Mouse (Mus musculus) thymus, adult 2 months (tissue): ENCODE measurements around the gene Ccdc15. TPM values are rescaled to one million over a fixed set of nuclear protein-coding genes. Genes with fewer than 3 reads are reported as not detected.

Experiments
- DNase-seq: peaks from one replicate; pipeline ENCODE4 v3.0.0; 2021
- H3K27ac ChIP-seq: fragments of 200-500 bp; 2 replicates; pipeline ENCODE4 v1.5.1; 2012; ENCODE audit warnings: low read length, control low read depth; ENCODE audit not compliant: control insufficient read depth, insufficient read depth
- H3K27me3 ChIP-seq: fragments of 200-500 bp; 2 replicates; pipeline ENCODE4 v1.6.1; 2012; ENCODE audit warnings: mild to moderate bottlenecking, low read length, moderate library complexity, mixed read lengths; ENCODE audit not compliant: control insufficient read depth, insufficient read depth
- H3K36me3 ChIP-seq: fragments of 200-500 bp; 2 replicates; pipeline ENCODE4 v1.6.1; 2012; ENCODE audit warnings: mild to moderate bottlenecking, low read length, moderate library complexity; ENCODE audit not compliant: control insufficient read depth, insufficient read depth
- H3K4me1 ChIP-seq: fragments of 200-500 bp; replicated peaks from 2 replicates; pipeline ENCODE4 v1.6.1; 2012; ENCODE audit warnings: low read length; ENCODE audit not compliant: control insufficient read depth, insufficient read depth
- H3K4me3 ChIP-seq: fragments of 200-500 bp; 2 replicates; pipeline ENCODE4 v1.5.1; 2012; ENCODE audit warnings: mild to moderate bottlenecking, low read length, control low read depth, moderate library complexity; ENCODE audit not compliant: control insufficient read depth, insufficient read depth
- CTCF ChIP-seq: fragments of 200-500 bp; IDR thresholded peaks from 2 replicates; pipeline ENCODE4 v1.5.1; 2012; ENCODE audit warnings: mild to moderate bottlenecking, control low read depth, low read length, moderate library complexity, borderline replicate concordance; ENCODE audit not compliant: control insufficient read depth, poor library complexity, insufficient read depth; ENCODE audit errors: extremely low read depth
- POLR2A ChIP-seq: fragments of 200-500 bp; IDR thresholded peaks from 2 replicates; pipeline ENCODE4 v1.6.1; 2012; ENCODE audit warnings: mild to moderate bottlenecking, low read length, control low read depth, moderate library complexity; ENCODE audit not compliant: control insufficient read depth, poor library complexity, insufficient read depth; ENCODE audit errors: extremely low read depth
- WGBS: fragments of 180-500 bp; shearing (Covaris S2); methylation state at CpG from one replicate; pipeline ENCODE4 v1.1.7; 2018; 5-methylcytosine and 5-hydroxymethylcytosine counted together
- polyA plus RNA-seq: library from polyadenylated mRNA; depleted of rRNA; stranded (reverse); fragments of >200 nt; gene quantifications from 2 replicates; pipeline ENCODE4 v1.2.3, GENCODE M21; 2012; rRNA removed

Ccdc15 gene
- polyA plus RNA-seq, 1 experiment, result 6.2 TPM

DNA sequence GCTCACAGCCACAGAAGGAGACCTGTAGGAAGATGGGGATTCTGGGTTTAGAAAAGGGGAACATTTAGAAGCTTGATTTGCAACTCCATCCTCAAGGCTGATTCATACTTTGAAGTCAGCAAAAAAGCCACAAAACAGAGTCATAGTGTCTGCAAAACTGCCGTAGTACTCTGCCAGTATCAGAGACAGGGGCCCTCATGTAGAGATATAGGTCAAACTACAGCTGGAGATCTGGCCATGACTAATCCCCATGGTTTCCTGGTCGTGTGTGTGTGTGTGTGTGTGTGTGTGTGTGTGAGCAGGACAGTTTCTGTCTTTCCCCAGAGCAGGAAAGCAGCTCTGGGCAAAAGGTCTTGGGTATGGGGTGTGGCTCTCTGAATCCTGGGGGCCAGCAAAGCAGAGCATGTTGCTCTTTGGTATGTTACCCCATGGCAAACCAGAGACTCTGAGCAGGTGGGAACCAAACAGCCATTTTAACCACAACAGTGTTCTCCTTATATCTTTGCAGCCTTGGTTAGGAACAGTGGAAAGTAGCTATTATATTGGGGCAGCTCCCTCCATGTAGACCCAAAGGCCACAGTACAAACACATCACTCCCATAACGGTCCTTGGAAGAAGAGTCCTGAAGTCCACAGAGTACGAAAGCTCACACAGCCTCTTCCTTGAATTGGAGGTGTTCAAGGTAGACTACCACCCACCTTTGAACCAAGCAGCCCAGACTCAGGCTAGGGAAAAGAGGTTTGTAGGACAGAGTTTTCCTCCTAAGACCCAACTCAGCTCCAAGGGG lies 112.1 kb downstream of the Ccdc15 start:
- Histone ChIP-seq H3K36me3 (no peaks in the 10 kb centered on the region; the same call in 1 of the 2 replicates), H3K27me3 (no peaks in the 10 kb centered on the region), H3K4me1 (peaks cover 85% of the 10 kb centered on the region), H3K27ac (peak overlapping the region; percentile 85), H3K4me3 (no peak overlapping the region)
- WGBS, result 39% methylated on average over 4 of the region's 4 CpGs
- TF ChIP-seq POLR2A (no peak), CTCF (no peak)
- peak; percentile 60 for DNase-seq

DNA sequence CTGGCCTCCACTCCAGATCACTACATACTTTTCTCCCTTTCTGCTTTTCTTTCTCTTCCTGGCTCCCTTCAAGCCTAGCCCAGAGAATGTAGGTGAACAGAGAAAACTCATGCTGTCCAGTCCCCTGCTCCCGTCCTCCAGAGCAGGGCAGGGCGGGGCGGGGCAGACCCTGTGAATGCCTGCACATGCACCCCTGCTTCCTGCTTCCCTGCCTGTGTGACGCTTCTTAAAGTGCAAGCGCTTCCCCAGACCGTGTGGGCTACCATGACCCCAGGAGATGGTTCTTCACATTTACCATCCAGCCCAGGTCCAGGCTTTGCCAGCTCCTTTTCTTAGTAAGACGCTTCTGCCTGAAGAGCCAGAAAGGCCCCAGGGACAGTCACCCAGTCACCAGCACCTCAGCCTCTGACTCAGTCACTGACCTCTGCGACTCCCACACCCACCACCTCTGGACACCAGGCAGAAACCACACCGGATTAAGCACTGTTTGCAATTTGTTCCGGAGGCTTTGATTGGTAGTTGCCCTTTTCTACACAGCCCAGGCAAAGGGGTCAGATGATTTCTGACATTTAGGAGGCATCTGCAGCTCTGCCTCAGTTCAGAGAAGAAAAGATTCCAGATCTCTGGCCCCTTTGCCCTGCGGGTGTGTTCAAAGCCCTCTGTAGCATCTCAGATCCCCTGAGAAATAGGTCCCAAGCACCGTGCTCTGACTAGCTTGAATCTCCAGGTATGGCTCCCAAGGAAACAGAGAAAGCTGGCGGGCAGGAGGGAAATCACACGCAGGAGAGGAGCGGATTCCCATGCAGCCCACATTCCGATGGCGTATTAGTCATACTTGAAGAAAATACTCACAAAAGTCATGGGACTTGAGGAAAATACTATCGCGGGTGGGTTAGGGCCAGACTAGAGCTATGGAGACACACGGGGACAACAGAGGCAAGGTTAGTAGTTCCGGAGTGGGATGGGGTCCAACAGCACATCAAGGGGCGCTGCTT lies 115.7 kb downstream of the Ccdc15 start:
- H3K27me3 ChIP-seq, result no peaks in the 10 kb centered on the region
- peak; percentile 49 for DNase-seq
- no peak overlapping the region for H3K4me3 ChIP-seq
- peaks cover 73% of the 10 kb centered on the region for H3K4me1 ChIP-seq
- 70% methylated on average over 22 of the region's 22 CpGs for WGBS
- H3K27ac ChIP-seq, result peak overlapping the region; percentile 98
- TF ChIP-seq CTCF (0 out of 2 replicates have a peak, but pooled peaks have one; percentile 23), POLR2A (no peak)
- no peaks in the 10 kb centered on the region for H3K36me3 ChIP-seq

DNA sequence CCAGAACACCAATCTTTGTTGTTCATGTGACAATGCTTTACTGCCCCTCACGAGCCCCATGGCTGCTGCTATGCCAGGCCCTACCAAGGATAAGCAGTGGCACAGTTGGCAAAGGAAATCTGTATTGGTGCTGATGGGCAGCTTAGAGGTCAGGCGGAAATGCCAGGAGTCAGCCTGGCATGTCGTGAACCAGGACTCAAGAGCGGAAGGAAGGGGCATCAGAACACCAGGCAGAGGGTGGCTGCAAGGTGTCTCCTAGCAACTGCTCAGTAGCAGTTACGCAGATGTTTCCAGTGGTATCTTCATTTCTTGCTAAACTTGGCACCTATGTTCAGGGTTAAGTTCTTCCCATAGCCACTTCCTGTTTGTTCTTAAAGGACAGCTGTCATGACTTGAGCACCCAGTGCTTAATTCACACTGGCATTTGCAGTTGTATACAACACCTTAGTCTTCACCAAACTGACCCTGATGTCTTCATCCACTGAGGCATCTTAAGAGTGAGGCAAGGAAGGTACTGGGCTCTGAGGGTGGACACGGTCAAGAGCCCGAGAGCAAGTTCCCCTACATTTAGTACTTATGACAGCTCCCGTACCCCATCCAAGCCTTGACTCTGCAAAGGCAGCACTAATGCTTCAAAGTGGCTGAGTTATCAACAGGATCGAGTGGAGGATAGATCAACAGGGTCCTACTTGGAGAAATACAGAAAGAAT lies 117.6 kb downstream of the Ccdc15 start:
- TF ChIP-seq CTCF, result no peak
- TF ChIP-seq POLR2A, result peak; percentile 56; the same call in 1 of the 2 replicates
- H3K4me3 ChIP-seq, result peak overlapping the region; percentile 9; the same call in 1 of the 2 replicates
- WGBS, result 33% methylated on average over 9 of the region's 9 CpGs
- H3K36me3 ChIP-seq, result no peaks in the 10 kb centered on the region
- H3K27me3 ChIP-seq, result no peaks in the 10 kb centered on the region
- DNase-seq, result peak; percentile 68
- peak overlapping the region; percentile 98 for H3K27ac ChIP-seq
- peaks cover 56% of the 10 kb centered on the region for H3K4me1 ChIP-seq

DNA sequence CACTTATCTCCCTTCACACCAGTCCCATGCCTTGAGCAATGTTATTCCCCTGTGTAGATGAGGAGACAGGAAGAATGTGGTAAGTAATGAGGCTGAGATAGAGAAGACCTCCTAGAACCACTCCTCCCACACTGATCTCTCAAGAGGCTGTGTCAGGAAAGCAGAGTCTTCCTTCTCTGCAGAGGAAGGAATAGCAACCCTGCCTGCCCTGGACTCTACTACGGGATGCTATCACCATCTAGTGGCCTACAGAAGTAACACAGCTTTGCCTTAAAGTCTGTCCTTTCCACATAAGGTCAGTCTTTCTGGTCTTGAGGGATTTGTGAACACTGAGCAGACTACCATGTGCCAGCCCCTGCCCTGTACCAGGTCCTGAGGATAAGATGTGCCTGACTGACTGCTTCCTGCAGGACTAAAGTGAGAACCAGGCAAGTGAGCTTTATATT lies 118.3 kb downstream of the Ccdc15 start:
- no peaks in the 10 kb centered on the region for H3K36me3 ChIP-seq
- peak overlapping the region; percentile 95 for H3K27ac ChIP-seq
- no peaks in the 10 kb centered on the region for H3K27me3 ChIP-seq
- H3K4me3 ChIP-seq, result no peak overlapping the region
- TF ChIP-seq POLR2A, result no peak
- TF ChIP-seq CTCF, result no peak
- peaks cover 48% of the 10 kb centered on the region for H3K4me1 ChIP-seq
- peak; percentile 74 for DNase-seq
- 0% methylated on average over 1 of the region's 1 CpGs for WGBS

Other genes starting within 250 kb of the Ccdc15 start
- 3.1 and 3.2 TPM in 2 replicates for gene Pknox2, start 201.0 kb downstream of the Ccdc15 start, polyA plus RNA-seq
- gene Tmem218, start 140.2 kb downstream of the Ccdc15 start, polyA plus RNA-seq, result 2.7 and 2.9 TPM in 2 replicates
- gene Slc37a2, start 92.7 kb downstream of the Ccdc15 start, polyA plus RNA-seq, result 38.2 and 44.1 TPM in 2 replicates
- gene Hepacam, start 18.9 kb upstream of the Ccdc15 start, polyA plus RNA-seq, result 0.09 and 0.14 TPM in 2 replicates
- gene Robo4, start 53.5 kb upstream of the Ccdc15 start, polyA plus RNA-seq, result 5.5 and 6.6 TPM in 2 replicates
- gene Robo3, start 84.8 kb upstream of the Ccdc15 start, polyA plus RNA-seq, result 0.78 and 0.94 TPM in 2 replicates
- gene Msantd2, start 140.9 kb upstream of the Ccdc15 start, polyA plus RNA-seq, result 42.8 and 42.9 TPM in 2 replicates
- gene Esam, start 179.6 kb upstream of the Ccdc15 start, polyA plus RNA-seq, result 9.6 and 14.1 TPM in 2 replicates
- gene Vsig2, start 190.8 kb upstream of the Ccdc15 start, polyA plus RNA-seq, result 1.5 and 3.3 TPM in 2 replicates
- gene Nrgn, start 204.5 kb upstream of the Ccdc15 start, polyA plus RNA-seq, result 14.2 and 16.2 TPM in 2 replicates
- 9.0 and 10.0 TPM in 2 replicates for gene Siae, start 207.3 kb upstream of the Ccdc15 start, polyA plus RNA-seq